Mouse (Mus musculus): ENCODE measurements around the gene Lig1.

Gene Lig1

GRCm38 (mm10) chr7:13277081-13277480 lies at the start of gene Lig1:
Gene Lig1, plus strand, starts transcription at chr7:13277283.
- in situ Hi-C loops (cut with MboI; ENCODE audit: unreplicated experiment in 2 of 2), result loop anchor here (10.0 kb wide), 2 partner anchors 202 to 222 kb away; partner anchors contain the start of gene Mzf1 (in 1 of the 2)

DNA sequence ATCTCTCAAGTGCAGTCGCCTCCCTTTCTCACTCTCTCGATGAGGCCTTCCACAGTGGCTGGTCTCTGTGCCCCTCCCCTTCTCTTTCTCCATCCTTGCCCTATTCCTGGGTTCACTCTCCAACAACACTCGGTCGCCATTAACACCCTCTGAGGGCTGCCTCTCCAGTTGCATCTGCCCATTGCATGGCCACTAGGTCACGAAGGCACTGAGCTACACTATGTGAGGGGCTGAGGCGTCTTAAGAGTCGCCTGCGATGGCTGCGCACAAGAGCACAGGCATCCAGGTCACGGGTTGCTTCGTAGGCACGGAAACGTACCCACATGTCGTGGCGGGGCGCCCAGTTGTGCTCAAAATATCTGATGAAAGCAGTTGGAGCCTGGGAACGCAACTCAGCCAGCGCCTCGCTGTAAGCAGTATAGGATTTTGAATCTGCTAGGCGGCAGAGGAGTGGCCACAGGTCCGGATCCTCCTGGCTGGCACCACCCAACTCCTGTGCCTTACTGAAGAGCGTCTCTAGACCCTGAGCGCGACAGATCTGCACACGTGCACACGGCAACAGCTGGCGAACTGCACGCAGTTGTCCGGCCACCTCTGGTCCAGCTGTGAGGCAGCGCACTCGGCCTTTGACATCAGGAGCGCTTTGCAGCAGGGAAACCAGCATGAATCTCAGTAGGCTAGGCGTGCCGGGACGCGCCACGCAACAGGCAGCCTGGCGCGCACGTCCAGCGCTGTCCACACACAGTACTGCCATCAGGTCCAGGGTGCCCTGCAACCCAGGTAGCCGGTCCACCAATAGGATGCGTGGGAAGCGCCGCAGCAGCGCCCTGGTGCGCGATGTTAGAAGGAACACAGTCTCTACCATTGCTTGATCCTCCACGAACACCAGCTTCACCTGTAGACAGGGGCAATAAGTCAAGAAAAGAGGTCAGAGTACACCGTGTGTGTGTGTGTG lies 16.1 kb upstream of the Lig1 start:
- in situ Hi-C loops (cut with MboI; ENCODE audit: unreplicated experiment in 2 of 2), result no loop called here

DNA sequence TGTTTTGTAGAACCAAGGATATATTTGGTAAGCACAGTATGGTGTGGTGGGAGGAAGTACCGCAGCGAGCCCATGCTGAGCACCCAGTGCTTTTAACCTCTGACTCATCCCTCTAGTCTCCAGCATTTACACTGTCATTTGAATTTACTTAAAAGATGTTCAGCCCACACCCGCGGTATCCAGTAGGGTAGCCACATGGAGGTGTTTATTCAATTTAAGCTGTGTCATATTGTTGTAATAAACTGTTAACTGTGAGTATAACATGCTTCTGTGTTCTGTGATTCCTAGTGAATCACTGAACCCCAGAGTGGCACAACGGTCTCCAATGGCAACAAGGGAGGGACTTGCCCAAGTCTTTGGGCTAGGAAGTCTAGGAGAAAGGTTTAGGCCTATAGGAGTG lies 13.2 kb upstream of the Lig1 start:
- in situ Hi-C loops (cut with MboI; ENCODE audit: unreplicated experiment in 2 of 2), result no loop called here

- in situ Hi-C loops (cut with MboI; ENCODE audit: unreplicated experiment in 2 of 2), result no loop called here
These were observed 12.7 kb upstream of the Lig1 start for GRCm38 (mm10) chr7:13264396-13264795.

DNA sequence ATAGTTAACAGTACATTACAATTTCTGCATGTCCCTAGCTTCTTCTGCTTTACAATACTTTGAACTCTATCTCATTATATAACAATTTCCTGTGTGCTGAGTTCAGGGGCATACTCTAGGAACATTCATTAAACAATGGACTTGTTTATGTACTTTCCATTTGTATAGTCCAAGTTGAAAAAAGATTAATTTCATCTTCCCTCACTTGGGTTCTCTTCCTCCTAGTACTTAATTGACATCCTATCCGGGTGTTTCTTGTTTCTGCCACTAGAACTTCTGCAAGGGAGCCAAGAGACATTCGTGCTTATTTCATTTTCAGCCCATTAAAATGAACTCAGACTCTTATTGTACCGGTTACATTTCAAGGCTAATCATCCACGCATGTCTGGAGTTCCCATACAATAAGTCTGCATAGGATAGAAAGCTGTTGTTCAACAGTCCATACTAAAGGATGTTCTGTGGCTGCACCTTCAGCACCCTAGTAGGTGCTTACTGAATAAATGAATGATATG lies 8.3 kb upstream of the Lig1 start:
- in situ Hi-C loops (cut with MboI; ENCODE audit: unreplicated experiment in 2 of 2), result no loop called here

- in situ Hi-C loops (cut with MboI; ENCODE audit: unreplicated experiment in 2 of 2), result no loop called here
These were observed 7.7 kb upstream of the Lig1 start for GRCm38 (mm10) chr7:13269394-13269793.

- in situ Hi-C loops (cut with MboI; ENCODE audit: unreplicated experiment in 2 of 2), result loop anchor here (10.0 kb wide), 2 partner anchors 197 to 217 kb away; partner anchors contain the start of gene Mzf1 (in 1 of the 2)
These were observed 5.4 kb upstream of the Lig1 start for GRCm38 (mm10) chr7:13271704-13272103.

DNA sequence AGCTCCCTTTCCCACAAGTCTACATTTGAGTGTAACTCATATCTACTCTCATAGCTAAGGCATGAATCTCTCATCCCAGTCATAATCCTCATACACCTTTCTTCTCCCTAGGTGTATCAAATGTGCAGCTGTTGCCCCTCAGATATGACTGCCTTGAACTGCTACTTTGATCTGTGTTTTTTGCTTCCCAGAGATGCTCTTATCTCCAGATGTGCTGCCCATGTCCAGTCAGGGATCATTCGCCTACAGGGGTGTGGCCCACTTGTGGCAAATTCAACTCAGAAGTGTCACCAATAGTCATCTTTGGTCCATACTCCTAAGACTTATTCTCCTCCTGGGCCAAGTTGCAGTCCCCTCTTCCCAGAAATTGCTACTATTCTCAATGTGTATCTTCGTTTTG lies 750 bp downstream of the Lig1 start:
- in situ Hi-C loops (cut with MboI; ENCODE audit: unreplicated experiment in 2 of 2), result loop anchor here (10.0 kb wide), 2 partner anchors 203 to 223 kb away; partner anchors contain the start of gene Mzf1 (in 1 of the 2)

DNA sequence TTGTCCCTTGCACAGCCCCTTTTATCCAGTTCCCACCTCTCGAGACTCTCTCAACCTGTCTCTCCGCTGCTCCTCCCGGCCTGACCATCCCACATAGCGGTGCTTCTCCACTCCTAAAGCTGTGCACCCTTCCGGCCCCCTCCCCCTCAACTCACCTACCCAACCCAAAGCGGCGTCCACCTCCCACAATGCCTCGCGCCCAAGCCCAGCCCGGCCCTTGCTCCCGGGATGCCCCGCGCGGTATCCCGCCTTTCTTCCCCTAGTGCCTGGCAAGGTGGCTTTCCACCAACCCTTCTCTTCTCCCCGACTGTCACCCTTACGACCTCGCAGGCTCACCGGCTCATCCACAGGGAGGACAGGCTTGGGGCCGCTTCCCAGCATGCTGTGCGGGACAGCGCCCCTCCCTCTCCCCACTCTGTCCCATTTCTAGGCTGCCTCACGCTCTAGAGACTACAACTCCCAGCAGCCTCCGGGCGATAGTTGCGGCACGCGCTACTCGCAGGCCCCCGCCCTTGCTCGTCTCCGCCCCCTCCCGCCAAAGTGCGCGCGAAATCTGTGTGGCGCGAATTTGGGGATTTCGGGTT lies 1.3 kb downstream of the Lig1 start, which contains the start of gene Zswim9:
TSS of gene Zswim9 (minus strand) at position 414 of the 584 bp plus-strand sequence.
- in situ Hi-C loops (cut with MboI; ENCODE audit: unreplicated experiment in 2 of 2), result loop anchor here (10.0 kb wide), 2 partner anchors 204 to 224 kb away; partner anchors contain the start of gene Mzf1 (in 1 of the 2)

DNA sequence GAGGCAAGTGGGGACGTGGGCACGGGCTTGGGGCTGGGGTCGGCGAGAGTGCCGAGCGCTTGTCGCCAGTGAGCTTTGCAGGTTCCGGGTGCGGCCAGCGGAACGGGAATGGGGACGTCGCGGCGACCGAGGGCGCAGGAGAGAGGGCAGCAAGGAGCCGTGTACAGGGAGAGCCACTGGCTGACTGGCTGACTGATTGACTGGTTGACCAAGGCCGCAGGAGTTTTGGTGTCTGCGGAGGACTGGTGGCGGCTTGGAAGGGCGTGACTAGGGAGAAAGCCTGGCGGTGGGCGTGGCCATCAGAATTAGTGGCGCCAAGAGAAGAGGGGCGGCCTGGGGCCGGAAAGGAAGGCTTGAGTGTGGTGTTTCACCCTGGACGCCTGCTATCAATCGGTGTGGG lies 1.9 kb downstream of the Lig1 start:
- in situ Hi-C loops (cut with MboI; ENCODE audit: unreplicated experiment in 2 of 2), result loop anchor here (10.0 kb wide), 2 partner anchors 204 to 224 kb away; partner anchors contain the start of gene Mzf1 (in 1 of the 2)

DNA sequence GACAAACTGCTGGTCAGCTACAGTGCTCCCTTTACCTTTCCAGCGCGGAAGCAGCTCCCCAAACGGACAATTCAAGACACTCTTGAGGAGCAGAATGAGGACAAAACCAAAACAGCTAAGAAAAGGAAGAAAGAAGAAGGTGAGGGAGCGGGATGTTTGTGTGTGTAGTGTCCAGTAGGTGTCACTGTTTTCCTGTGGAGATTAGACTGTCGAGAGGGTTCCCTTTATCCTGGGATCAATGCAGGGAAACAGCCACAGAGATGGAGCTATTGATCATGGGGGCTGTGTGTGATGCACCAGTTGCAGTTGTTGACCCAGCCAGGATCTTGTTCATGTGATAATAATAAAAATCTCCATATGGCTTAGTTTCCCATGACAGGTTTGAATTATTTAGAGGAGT lies 11.5 kb downstream of the Lig1 start:
- in situ Hi-C loops (cut with MboI; ENCODE audit: unreplicated experiment in 2 of 2), result loop anchor here (5.0 to 10.0 kb wide), 4 partner anchors 224 to 1036 kb away; no protein-coding TSS in a partner anchor

- in situ Hi-C loops (cut with MboI; ENCODE audit: unreplicated experiment in 2 of 2), result no loop called here
These were observed 13.1 kb downstream of the Lig1 start for GRCm38 (mm10) chr7:13290041-13290675.

GRCm38 (mm10) chr7:13291370-13291769 lies 14.3 kb downstream of the Lig1 start:
- in situ Hi-C loops (cut with MboI; ENCODE audit: unreplicated experiment in 2 of 2), result no loop called here

DNA sequence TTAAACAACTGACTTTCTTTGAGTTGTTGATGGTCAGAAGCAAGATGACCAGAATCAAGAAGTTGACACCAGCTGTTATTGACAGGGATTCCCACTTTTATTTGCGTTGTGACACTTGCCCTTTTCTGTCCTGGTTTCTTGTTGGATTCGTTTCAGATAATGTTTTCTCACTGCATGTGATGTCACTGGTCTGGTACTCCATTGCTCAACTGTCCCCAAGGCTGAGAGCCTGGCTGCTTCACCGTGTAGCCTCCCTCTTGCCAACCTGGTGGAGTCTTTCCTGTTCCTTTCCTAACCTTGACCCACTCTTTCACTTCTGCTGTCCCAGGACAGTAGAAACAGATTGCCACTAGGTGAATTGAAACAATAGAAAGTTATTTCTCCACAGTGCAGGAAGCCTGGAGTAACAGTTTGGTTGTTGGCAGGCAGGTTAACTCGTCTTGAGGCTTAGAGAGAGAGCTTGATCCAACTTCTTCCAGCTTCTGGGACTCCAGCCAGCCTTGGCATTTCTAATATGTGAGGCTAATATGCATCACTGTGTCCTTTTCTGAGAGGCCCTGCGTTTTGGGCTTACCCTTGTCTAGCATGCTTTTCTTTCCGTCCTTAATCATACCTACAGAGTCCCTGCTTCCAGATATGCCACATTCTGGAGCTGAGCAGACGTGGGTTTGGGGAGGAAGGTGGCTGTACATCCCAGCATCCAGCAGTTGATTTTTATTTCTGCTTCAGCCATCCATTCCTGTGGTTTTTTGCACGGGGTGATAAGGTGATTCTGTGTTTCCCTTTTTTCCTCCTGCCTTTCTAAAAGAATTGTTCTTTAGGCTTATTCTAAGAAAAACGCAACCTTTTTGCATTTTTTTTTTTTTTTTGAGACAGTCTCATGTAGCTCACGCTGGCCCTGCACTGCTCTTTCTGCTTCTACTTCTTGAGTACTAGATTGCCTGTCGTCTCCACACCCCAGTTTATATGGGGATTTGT lies 17.1 kb downstream of the Lig1 start:
- in situ Hi-C loops (cut with MboI; ENCODE audit: unreplicated experiment in 2 of 2), result no loop called here

- in situ Hi-C loops (cut with MboI; ENCODE audit: unreplicated experiment in 2 of 2), result no loop called here
These were observed 18.2 kb downstream of the Lig1 start for GRCm38 (mm10) chr7:13295256-13295655.

DNA sequence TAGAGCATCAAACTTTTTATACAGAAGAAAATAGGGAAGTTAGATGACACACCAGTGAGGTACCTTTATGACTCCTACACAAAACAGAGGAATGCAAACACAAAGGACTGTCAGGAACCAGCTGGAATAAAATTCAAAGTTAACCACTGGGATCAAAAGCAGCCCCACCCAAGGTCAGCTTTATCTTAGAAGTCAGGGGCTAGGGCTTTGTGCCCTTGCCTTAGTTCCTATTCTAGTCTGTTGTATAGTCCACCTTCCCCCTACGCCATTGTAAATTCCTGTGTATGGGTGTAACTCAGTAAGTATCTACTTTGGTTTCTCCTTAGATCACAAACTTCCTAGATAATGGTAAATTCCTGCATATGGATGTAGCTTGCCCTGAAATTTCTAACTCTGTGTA lies 20.6 kb downstream of the Lig1 start:
- in situ Hi-C loops (cut with MboI; ENCODE audit: unreplicated experiment in 2 of 2), result no loop called here

GRCm38 (mm10) chr7:13298821-13299220 lies 21.7 kb downstream of the Lig1 start:
- in situ Hi-C loops (cut with MboI; ENCODE audit: unreplicated experiment in 2 of 2), result no loop called here

DNA sequence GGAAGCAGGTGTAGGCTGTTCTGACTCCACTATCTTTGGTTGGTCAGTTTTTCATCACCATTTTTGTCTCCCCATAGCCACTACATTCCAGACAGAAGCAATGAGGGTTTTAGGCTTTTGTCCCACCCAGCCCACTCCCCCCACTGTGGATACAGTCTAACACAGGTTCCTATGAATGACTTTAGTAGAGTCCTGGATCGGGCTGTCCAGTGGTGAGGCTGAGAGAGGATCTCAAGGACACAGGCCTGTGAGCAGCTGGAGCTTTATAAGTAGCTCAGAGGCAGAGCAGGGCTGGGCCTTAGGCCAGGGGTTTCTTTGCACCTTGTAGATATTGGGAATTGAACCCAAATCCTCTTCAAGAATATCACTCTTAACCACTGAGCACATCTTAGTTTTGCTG lies 24.6 kb downstream of the Lig1 start:
- in situ Hi-C loops (cut with MboI; ENCODE audit: unreplicated experiment in 2 of 2), result loop anchor here in 1 of 2 experiments (25.0 kb wide), 1 partner anchor 789 kb away; the partner anchor contains the start of gene 2900092C05Rik

DNA sequence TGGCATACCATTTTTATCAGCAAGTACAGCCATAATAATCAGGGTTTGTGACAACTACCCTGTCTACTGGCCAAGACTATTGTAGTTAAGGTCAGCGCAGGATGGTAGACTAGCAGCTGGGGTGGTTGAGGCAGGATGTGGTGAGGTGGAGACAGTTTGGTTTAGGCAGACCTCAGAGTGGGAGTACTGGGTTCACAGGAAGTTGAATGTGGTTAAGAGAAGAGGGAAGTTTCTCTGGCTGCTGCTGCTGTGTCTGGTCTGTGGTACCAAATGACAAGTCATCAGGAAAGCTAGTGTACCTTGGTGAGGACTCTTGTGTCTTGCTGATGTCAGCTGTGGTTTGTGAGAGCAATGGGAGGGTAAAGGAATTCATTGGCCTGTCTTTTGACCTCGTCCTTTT lies 25.7 kb downstream of the Lig1 start:
- in situ Hi-C loops (cut with MboI; ENCODE audit: unreplicated experiment in 2 of 2), result loop anchor here in 1 of 2 experiments (25.0 kb wide), 1 partner anchor 790 kb away; the partner anchor contains the start of gene 2900092C05Rik
